Mouse (Mus musculus) liver, adult 2 months (tissue): Measurements from ENCODE around the gene Ankfy1. TPM values are rescaled to one million over a fixed set of nuclear protein-coding genes. Genes with fewer than 3 reads are reported as not detected.
A peak's percentile ranks its signal among the peaks of the same experiment; 100 is the strongest.

Experiments used
- DNase-seq: peaks from one replicate; pipeline ENCODE4 v3.0.0-alpha.2; 2011; ENCODE audit warnings: low read depth, low spot score; ENCODE audit errors: extremely low read depth
- H3K27ac ChIP-seq: fragments of 200-500 bp; replicated peaks from 2 replicates; pipeline ENCODE4 v1.5.1; 2012; ENCODE audit warnings: low read depth, mild to moderate bottlenecking, control low read depth, inconsistent platforms, low read length; ENCODE audit not compliant: insufficient read depth
- H3K27me3 ChIP-seq: fragments of 200-500 bp; 2 replicates; pipeline ENCODE4 v1.6.1; 2012; ENCODE audit warnings: mild to moderate bottlenecking, moderate library complexity, low read length, inconsistent platforms; ENCODE audit not compliant: control insufficient read depth, insufficient read depth
- H3K36me3 ChIP-seq: fragments of 200-500 bp; 2 replicates; pipeline ENCODE4 v1.6.1; 2012; ENCODE audit warnings: low read length, inconsistent platforms; ENCODE audit not compliant: control insufficient read depth, insufficient read depth
- H3K4me1 ChIP-seq: fragments of 200-500 bp; 2 replicates; pipeline ENCODE4 v1.6.1; 2011; ENCODE audit warnings: low read length; ENCODE audit not compliant: control insufficient read depth, insufficient read depth
- H3K4me3 ChIP-seq: fragments of 200-500 bp; 2 replicates; pipeline ENCODE4 v1.5.1; 2011; ENCODE audit warnings: low read depth, mild to moderate bottlenecking, control low read depth, low read length, moderate library complexity; ENCODE audit not compliant: insufficient read depth
- H3K79me2 ChIP-seq: fragments of 200-500 bp; 2 replicates; pipeline ENCODE4 v1.6.1; 2012; ENCODE audit warnings: inconsistent platforms, mild to moderate bottlenecking, low read length, moderate library complexity; ENCODE audit not compliant: control insufficient read depth, insufficient read depth
- H3K9ac ChIP-seq: fragments of 200-500 bp; 2 replicates; pipeline ENCODE4 v1.6.1; 2012; ENCODE audit warnings: low read depth, mild to moderate bottlenecking, control low read depth, inconsistent platforms, low read length
- CTCF ChIP-seq: fragments of 200-500 bp; IDR thresholded peaks from 2 replicates; pipeline ENCODE4 v1.5.1; 2011; ENCODE audit warnings: low read depth, low read length, control low read depth
- POLR2A ChIP-seq: fragments of 200-500 bp; IDR thresholded peaks from 2 replicates; pipeline ENCODE4 v1.6.1; 2011; ENCODE audit warnings: low read length, control low read depth; ENCODE audit not compliant: insufficient read depth; ENCODE audit errors: extremely low read depth
- WGBS: fragments of 180-500 bp; shearing (Covaris S2); methylation state at CpG from one replicate; pipeline ENCODE4 v1.1.7; 2018; 5-methylcytosine and 5-hydroxymethylcytosine counted together
- polyA plus RNA-seq: library from polyadenylated mRNA; depleted of rRNA; stranded (reverse); fragments of >200 nt; gene quantifications from 2 replicates; pipeline ENCODE4 v1.2.3, GENCODE M21; 2012; rRNA removed
- total RNA-seq: library from RNA; depleted of rRNA; stranded (reverse); fragments of >200 nt; gene quantifications from 2 replicates; pipeline ENCODE4 v1.2.3, GENCODE M21; 2014; rRNA removed

Ankfy1 gene
- total RNA-seq (20.7 and 20.8 TPM in 2 replicates), polyA plus RNA-seq (10.3 and 12.3 TPM in 2 replicates)

DNA sequence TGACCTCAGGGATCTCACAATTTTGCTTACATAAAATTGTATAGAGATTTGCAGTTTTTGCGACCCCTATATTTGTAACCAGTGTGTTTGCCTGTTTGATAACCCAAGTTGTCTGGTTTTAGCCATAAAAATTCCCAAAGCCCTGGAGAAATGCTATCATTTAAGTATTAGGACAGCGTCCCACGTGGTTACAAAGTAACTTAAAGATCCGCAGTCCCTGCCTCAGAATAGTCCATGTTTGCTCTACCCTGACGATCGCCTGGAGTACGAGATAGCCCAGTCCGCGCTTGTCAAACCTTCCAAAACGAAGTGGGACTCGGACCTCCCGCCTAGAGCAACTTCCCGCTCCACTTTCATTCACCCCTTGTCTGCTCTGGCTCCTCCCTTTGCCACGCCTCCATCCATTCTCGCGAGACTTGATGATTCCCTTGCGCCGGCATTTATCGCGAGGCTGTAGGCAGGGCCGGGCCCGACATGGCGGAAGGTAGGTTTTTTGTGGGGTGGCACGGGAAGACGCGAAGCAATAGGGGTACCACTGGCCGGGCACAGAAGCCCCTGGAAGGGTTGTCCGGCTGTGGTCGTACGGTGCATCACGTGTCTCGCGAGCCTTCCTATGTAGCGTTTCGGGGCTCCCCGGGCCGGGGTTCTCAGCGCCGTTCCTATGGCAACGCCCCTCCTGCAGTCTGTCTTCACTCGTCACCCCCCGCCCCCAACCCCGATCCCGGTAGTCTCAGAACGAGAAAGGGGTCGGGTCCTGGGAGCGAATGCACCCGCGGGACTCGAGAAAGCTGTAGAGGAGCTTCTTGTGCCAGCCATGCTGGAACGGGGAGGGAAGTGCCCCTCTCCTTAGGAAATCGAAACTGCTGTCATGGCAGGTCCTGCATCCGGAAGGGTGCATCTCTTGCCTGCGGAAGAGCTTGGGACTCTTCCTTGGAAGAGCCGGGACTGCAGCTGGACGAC lies at the start of gene Ankfy1:
TSS of gene Ankfy1 (plus strand) at position 456 of the 960 bp plus-strand sequence.
- H3K27me3 ChIP-seq, result no peaks in the 10 kb centered on the region
- no peaks in the 10 kb centered on the region for H3K36me3 ChIP-seq
- H3K4me1 ChIP-seq, result peaks cover 26% of the 10 kb centered on the region
- TF ChIP-seq CTCF (no peak), POLR2A (peak; percentile 74; the same call in 1 of the 2 replicates)
- H3K4me3 ChIP-seq, result peak within 1 kb of the TSS; percentile 87
- peak within 1 kb of the TSS; percentile 58 for H3K9ac ChIP-seq
- peaks cover 34% of the 10 kb centered on the region for H3K79me2 ChIP-seq
- under 1% methylated on average over 56 of the region's 56 CpGs for WGBS
- peak; percentile 82 for DNase-seq
- peak within 1 kb of the TSS; percentile 37 for H3K27ac ChIP-seq

DNA sequence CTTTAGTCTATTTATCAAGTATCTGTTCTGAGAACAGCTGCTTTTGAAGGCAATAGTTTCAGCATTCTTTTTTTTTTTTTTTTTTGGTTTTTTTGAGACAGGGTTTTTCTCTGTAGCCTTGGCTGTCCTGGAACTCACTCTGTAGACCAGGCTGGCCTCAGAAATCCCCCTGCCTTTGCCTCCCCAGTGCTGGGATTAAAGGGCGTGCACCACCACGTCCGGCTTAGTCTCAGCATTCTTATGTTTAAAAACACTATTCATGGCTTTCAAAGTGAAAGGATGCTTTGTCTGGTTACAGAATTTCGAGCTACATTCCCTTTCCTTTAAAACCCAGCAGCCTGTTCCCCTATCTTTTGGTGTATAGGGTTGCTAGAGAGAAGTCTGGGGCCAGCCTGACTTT lies 47.1 kb upstream of the Ankfy1 start:
- Histone ChIP-seq H3K4me3 (no peak overlapping the region), H3K27me3 (no peaks in the 10 kb centered on the region), H3K36me3 (no peaks in the 10 kb centered on the region), H3K79me2 (peaks cover 17% of the 10 kb centered on the region; the same call in 1 of the 2 replicates), H3K27ac (no peak overlapping the region), H3K9ac (no peak overlapping the region), H3K4me1 (peaks cover 4% of the 10 kb centered on the region; the same call in 1 of the 2 replicates)
- WGBS, result 71% methylated on average over 4 of the region's 4 CpGs
- TF ChIP-seq CTCF, result no peak
- TF ChIP-seq POLR2A, result no peak
- DNase-seq, result no peak

DNA sequence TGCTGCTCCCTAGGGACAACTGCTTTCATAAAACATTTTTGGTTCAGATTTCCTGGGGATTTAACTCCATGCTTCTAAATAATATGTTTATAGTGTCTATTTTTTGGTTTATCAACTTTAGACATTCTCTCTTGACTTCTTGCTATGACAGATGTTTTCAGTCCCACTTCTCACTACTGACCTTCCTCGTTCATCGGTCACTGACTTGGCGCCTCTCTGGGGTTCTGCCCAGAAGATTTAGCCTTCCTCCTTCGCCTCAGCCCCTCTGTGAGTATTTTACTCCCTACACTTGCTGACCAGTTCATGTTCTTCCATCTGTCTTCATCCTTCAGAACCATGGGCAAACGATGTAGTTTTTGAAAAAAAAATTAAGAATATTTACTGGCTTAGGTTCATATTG lies 44.4 kb upstream of the Ankfy1 start:
- H3K36me3 ChIP-seq, result no peaks in the 10 kb centered on the region

DNA sequence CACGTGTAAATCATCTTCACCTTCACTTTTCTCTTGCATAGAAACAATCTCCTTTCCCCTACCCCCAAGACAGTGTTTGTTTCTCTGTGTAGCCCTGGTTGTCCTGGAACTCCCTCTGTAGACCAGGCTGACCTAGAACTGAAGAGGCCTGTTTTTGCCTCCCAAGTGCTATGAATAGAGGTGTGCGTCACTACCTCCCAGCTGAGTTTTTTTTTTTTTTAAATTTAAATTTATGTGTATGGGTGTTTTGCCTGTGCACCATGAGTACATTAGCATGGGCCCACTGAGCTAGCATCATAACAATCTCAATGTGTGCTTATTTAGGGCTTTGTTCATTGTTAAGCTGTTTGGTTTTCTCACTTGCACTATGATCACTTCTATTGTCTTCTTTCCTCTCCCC lies 39.5 kb upstream of the Ankfy1 start:
- Histone ChIP-seq H3K4me1 (no peaks in the 10 kb centered on the region; the same call in 1 of the 2 replicates), H3K9ac (no peak overlapping the region), H3K27ac (no peak overlapping the region), H3K4me3 (no peak overlapping the region), H3K79me2 (peaks cover 9% of the 10 kb centered on the region; the same call in 1 of the 2 replicates), H3K36me3 (no peaks in the 10 kb centered on the region), H3K27me3 (no peaks in the 10 kb centered on the region)
- TF ChIP-seq CTCF (no peak), POLR2A (no peak)
- WGBS, result 77% methylated on average over 2 of the region's 2 CpGs
- DNase-seq, result no peak

More for the DNA sequence above, 44.4 kb upstream of the Ankfy1 start:
- no peak for DNase-seq
- WGBS, result 82% methylated on average over 5 of the region's 5 CpGs
- Histone ChIP-seq H3K27ac (no peak overlapping the region), H3K9ac (no peak overlapping the region), H3K4me3 (no peak overlapping the region), H3K27me3 (no peaks in the 10 kb centered on the region), H3K4me1 (peaks cover 4% of the 10 kb centered on the region; the same call in 1 of the 2 replicates), H3K79me2 (peaks cover 20% of the 10 kb centered on the region; the same call in 1 of the 2 replicates)
- TF ChIP-seq POLR2A (no peak), CTCF (no peak)

DNA sequence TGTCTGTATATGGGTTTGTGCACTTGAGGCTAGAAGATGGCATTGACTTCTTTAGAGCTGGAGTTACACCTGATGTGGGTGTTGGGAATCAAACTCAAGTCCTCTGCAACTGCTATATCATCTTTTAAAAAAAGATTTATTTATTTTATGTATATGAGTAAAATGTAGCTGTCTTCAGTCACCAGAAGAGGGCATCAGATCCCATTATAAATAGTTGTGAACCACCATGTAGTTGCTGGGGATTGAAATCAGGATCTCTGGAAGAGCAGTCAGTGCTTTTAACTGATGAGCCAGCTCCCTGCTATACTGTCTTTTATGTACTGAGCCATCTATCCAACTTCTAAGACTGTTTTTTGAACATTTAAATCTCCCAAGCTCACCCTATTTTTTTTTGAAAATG lies 29.9 kb upstream of the Ankfy1 start:
- TF ChIP-seq CTCF, result 0 out of 2 replicates have a peak, but pooled peaks have one; percentile 11
- no peak for TF ChIP-seq POLR2A
- Histone ChIP-seq H3K36me3 (no peaks in the 10 kb centered on the region), H3K4me3 (no peak overlapping the region), H3K4me1 (peaks cover 1% of the 10 kb centered on the region; the same call in 1 of the 2 replicates), H3K27me3 (no peaks in the 10 kb centered on the region), H3K79me2 (peaks cover 14% of the 10 kb centered on the region), H3K27ac (no peak overlapping the region), H3K9ac (no peak overlapping the region)
- no peak for DNase-seq
